Mouse (Mus musculus) lung, adult 2 months (tissue): ENCODE results near the gene Sphkap.

Experiments used
- CTCF ChIP-seq: fragments of 200-500 bp; IDR thresholded peaks from 2 replicates; pipeline ENCODE4 v1.5.1; 2011; ENCODE audit warnings: mild to moderate bottlenecking, low read length, control low read depth; ENCODE audit not compliant: insufficient read depth
- POLR2A ChIP-seq: fragments of 200-500 bp; IDR thresholded peaks from 2 replicates; pipeline ENCODE4 v1.6.1; 2011; ENCODE audit warnings: low read depth, mild to moderate bottlenecking, control low read depth, low read length, borderline replicate concordance; ENCODE audit errors: extremely low read depth

DNA sequence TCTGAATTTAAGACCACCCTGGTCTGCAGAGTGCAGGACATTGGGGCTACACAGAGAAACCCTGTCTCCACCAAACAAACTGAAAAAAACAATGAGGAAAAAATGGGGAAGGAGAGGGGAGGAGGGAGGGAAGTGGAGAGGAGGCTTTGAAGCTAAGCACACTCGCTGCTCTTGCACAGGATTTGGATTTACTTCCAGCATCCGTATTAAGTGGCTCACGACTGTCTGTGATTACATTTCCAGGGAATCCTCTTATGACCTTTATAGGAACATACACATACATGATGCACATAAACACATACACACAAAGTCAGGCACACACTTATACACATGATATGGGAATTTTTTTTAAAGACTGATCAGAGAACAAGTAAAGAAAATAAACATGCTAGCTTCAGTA is 62.9 kb downstream of the Sphkap start:
- TF ChIP-seq CTCF (no peak), POLR2A (no peak)
